8 mouse cellular contexts compared by ENCODE assay signal in the genomic region with DNA sequence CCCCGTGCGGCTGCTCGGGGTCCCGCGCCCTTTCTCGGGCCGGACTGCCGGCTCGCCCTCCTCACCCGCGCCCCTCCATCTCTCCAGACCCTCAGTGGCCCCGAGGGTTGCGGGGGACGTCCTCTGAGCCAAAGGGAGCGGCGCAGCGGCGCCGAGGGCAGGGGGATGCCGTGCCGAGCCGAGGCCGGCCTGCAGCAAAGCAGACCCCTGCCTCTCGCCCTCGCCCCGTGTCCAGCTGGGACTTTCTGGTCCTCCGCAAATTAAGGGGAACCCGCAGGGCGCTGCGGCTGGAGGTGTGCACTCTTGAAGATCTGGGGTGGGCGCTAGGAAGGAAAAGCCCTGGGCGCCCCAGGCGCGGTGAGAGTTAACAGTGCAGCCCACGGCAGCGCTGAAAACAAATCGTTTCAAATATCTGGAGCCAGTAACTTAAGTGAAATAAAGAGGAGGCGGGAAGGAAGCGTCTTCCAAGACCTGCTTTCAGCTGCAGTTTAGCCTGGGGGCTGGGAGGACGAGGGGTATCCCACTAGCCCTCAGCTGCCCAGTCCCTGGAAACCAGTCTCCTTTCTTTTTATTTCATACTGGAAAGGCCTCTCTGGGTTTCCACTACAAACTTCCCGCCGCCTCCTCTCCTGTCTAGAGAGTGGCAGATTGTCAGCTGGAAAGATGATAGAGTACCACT. TPM values are rescaled to one million over a fixed set of nuclear protein-coding genes. Genes with fewer than 3 reads are reported as not detected.
DNase-seq lines count a peak whose midpoint lies in the region; ATAC-seq and TF ChIP-seq lines count a peak whose summit lies in the region.

No protein-coding gene starts in this region.

- peak; percentile 42 for TF ChIP-seq POLR2A in olfactory bulb, adult 2 months (IDR thresholded peaks at IDR 0.05; ENCODE audit: insufficient read depth, low read depth, low read length)

- TF ChIP-seq CTCF in olfactory bulb, adult 2 months (IDR thresholded peaks at IDR 0.05; ENCODE audit: insufficient read depth, low read depth, low read length) = no peak

- peak overlapping the region; percentile 60 for H3K4me3 ChIP-seq in liver, embryonic 12.5 days
- peak overlapping the region; percentile 73 for H3K4me3 ChIP-seq in olfactory bulb, adult 2 months (ENCODE audit: insufficient read depth, low read depth, low read length)

- peak; percentile 4 to 23 for DNase-seq in heart, adult 18-20 months
- DNase-seq in heart, postnatal 25 days (ENCODE audit: low spot score) = no peak
- DNase-seq in ZHBTc4 (ENCODE audit: low read depth, low spot score) = peak; percentile 60
- DNase-seq in frontal cortex, postnatal 10 days (ENCODE audit: low spot score in 2 of 2) = peak; percentile 38 to 41

- 0 out of 2 replicates have a peak overlapping the region, but pooled peaks have one; percentile 10 for H3K27ac ChIP-seq in liver, embryonic 12.5 days
- H3K27ac ChIP-seq in olfactory bulb, adult 2 months (ENCODE audit: insufficient read depth, low read depth, low read length) = peak overlapping the region; percentile 69

- intact Hi-C loops in heart, postnatal 25 days (cut with DNase I) = loop anchor here (5.0 kb wide), 1 partner anchor 139 kb away; no protein-coding TSS in a partner anchor

- peak overlapping the region; percentile 79 for H3K4me2 ChIP-seq in liver, embryonic 12.5 days

- peak; percentile 41 for ATAC-seq in inflammation-experienced regulatory T-cells, adult 6 months
- no peak for ATAC-seq in liver, embryonic 12.5 days
- no peak for ATAC-seq in activated CD4-positive, CD25-positive, alpha-beta regulatory T cell, adult 4 months

- H3K27me3 ChIP-seq in liver, embryonic 12.5 days (replicated peaks) = peaks cover 76% of the 10 kb centered on the region

- WGBS in liver, embryonic 12.5 days (ENCODE audit: insufficient replicate concordance) = 3% methylated on average over 41 of the region's 42 CpGs
- WGBS in olfactory bulb, adult 2 months = 2% methylated on average over 42 of the region's 42 CpGs

- no peaks in the 10 kb centered on the region for H3K9me3 ChIP-seq in liver, embryonic 12.5 days (replicated peaks)

- peaks cover 19% of the 10 kb centered on the region for H3K4me1 ChIP-seq in liver, embryonic 12.5 days
- peaks cover 8% of the 10 kb centered on the region for H3K4me1 ChIP-seq in olfactory bulb, adult 2 months (ENCODE audit: control insufficient read depth, insufficient read depth, low read length)

- no peaks in the 10 kb centered on the region for H3K36me3 ChIP-seq in liver, embryonic 12.5 days

- H3K9ac ChIP-seq in liver, embryonic 12.5 days = 0 out of 2 replicates have a peak overlapping the region, but pooled peaks have one; percentile 41

RNA-seq across cellular contexts. Expression of gene Aff3, which starts 36.9 kb away (rescaled TPM):
- 1 to 10 TPM; 1.3 to 3.2 TPM for total RNA-seq in heart, adult 18-20 months (2021)
- total RNA-seq in heart, postnatal 25 days (2021) = 1 to 10 TPM; 1.8 to 3.4 TPM
- 10 to 100 TPM in 2 of 3 experiments, 1 to 10 TPM in 1; 4.1 to 16.7 (median 15.5) TPM for polyA plus RNA-seq in inflammation-experienced regulatory T-cells, adult 6 months (2017; shearing (Covaris generic))
- polyA plus RNA-seq in liver, embryonic 12.5 days (2016; fragmentation: Nextera tagmentation; extraction: Ambion mirVana) = 1.5 and 2.9 TPM in 2 replicates
- polyA plus RNA-seq in olfactory bulb, adult 2 months (2012; ENCODE audit: insufficient read depth, insufficient read length, low replicate concordance, missing spikeins) = not detected in 2 replicates
- polyA plus RNA-seq in activated CD4-positive, CD25-positive, alpha-beta regulatory T cell, adult 4 months (2017; shearing (Covaris generic)) = 10 to 100 TPM; 15.0 to 18.5 TPM
